Mouse (Mus musculus) forebrain, embryonic 10.5 days (tissue): ENCODE results near the gene Dact3. TPM values are rescaled to one million over a fixed set of nuclear protein-coding genes. Genes with fewer than 3 reads are reported as not detected.

Source experiments
- DNase-seq: peaks from one replicate; pipeline ENCODE4 v3.0.0-alpha.2; 2017; ENCODE audit warnings: low spot score; ENCODE audit errors: extremely low spot score
- H3K27ac ChIP-seq: fragments of 300-500 bp; sonication (generic); 2 replicates; pipeline ENCODE4 v1.5.1; 2016; ENCODE audit warnings: mild to moderate bottlenecking
- H3K27me3 ChIP-seq: fragments of 300-500 bp; sonication (generic); 2 replicates; pipeline ENCODE4 v1.6.1; 2016; ENCODE audit warnings: mild to moderate bottlenecking; ENCODE audit not compliant: poor library complexity, severe bottlenecking
- H3K36me3 ChIP-seq: fragments of 300-500 bp; sonication (generic); replicated peaks from 2 replicates; pipeline ENCODE4 v1.6.1; 2016; ENCODE audit warnings: mild to moderate bottlenecking, moderate library complexity
- H3K4me1 ChIP-seq: fragments of 300-500 bp; sonication (generic); 2 replicates; pipeline ENCODE4 v1.6.1; 2016
- H3K4me3 ChIP-seq: fragments of 300-500 bp; sonication (generic); 2 replicates; pipeline ENCODE4 v1.5.1; 2016; ENCODE audit warnings: mild to moderate bottlenecking, moderate library complexity
- H3K9me3 ChIP-seq: fragments of 300-500 bp; sonication (generic); 2 replicates; pipeline ENCODE4 v1.6.1; 2016; ENCODE audit warnings: mild to moderate bottlenecking, moderate library complexity
- WGBS: fragments of 180-500 bp; shearing (Covaris S2); methylation state at CpG from one replicate; pipeline ENCODE4 v1.1.7; 2016; 5-methylcytosine and 5-hydroxymethylcytosine counted together
- polyA plus RNA-seq: library from polyadenylated mRNA; unstranded; fragments of >200 nt; fragmentation: Nextera tagmentation; extraction: Ambion mirVana; gene quantifications from 2 replicates; pipeline ENCODE4 v1.2.1, GENCODE M21; 2016

Dact3 gene
- polyA plus RNA-seq, 1 experiment from 2014 or later, result 1.9 TPM

DNA sequence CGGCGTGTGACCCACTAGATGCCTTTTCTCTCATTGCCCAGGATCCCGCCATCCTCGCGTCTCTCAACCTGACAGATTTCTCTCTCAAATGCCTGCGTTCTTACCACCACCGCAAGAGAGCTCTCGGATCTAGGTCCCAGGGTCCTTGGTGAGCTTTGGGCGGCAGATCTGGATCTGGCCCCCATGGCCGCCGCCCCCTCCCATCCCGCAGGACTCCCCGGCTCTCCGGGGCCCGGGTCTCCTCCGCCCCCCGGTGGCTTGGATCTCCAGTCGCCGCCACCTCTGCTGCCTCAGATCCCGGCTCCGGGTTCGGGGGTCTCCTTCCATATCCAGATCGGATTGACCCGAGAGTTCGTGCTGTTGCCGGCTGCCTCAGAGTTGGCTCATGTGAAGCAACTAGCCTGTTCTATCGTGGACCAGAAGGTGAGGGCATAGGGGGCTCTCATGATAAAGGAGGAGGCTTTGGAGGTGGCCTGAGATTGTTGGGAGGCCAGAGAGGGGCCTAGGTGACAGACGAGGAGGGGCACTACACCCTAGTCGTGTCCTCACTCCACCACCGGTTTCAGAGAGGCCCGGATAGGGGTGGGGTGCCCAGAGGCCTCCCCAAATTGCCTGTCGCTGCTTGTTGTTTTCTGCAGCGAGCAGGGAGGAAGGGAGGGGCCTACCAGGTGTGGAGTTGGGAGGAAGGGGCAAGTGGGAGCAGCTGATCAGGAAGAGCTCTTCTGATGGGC lies 31.5 kb upstream of the Dact3 start:
- H3K4me1 ChIP-seq, result peaks cover 48% of the 10 kb centered on the region
- H3K9me3 ChIP-seq, result no peaks in the 10 kb centered on the region
- peaks cover 48% of the 10 kb centered on the region for H3K36me3 ChIP-seq
- peaks cover 13% of the 10 kb centered on the region; the same call in 1 of the 2 replicates for H3K27me3 ChIP-seq
- peak overlapping the region; percentile 84 for H3K27ac ChIP-seq
- peak; percentile 31 for DNase-seq
- 3% methylated on average over 33 of the region's 33 CpGs for WGBS
- H3K4me3 ChIP-seq, result peak overlapping the region; percentile 66

- H3K9me3 ChIP-seq, result no peaks in the 10 kb centered on the region
- 73% methylated on average over 3 of the region's 3 CpGs for WGBS
- peaks cover 48% of the 10 kb centered on the region for H3K36me3 ChIP-seq
- H3K4me3 ChIP-seq, result peak overlapping the region; percentile 66
- peaks cover 13% of the 10 kb centered on the region; the same call in 1 of the 2 replicates for H3K27me3 ChIP-seq
- peak overlapping the region; percentile 61; the same call in 1 of the 2 replicates for H3K27ac ChIP-seq
- peaks cover 52% of the 10 kb centered on the region for H3K4me1 ChIP-seq
- no peak for DNase-seq
These were observed 30.4 kb upstream of the Dact3 start for GRCm38 (mm10) chr7:16844696-16845071.

- no peak for DNase-seq
- H3K36me3 ChIP-seq, result peaks cover 48% of the 10 kb centered on the region
- WGBS, result 35% methylated on average over 14 of the region's 14 CpGs
- peak overlapping the region; percentile 61 for H3K27ac ChIP-seq
- H3K4me1 ChIP-seq, result peaks cover 52% of the 10 kb centered on the region
- H3K9me3 ChIP-seq, result no peaks in the 10 kb centered on the region
- peak overlapping the region; percentile 66 for H3K4me3 ChIP-seq
- H3K27me3 ChIP-seq, result peaks cover 13% of the 10 kb centered on the region; the same call in 1 of the 2 replicates
These were observed 29.9 kb upstream of the Dact3 start for GRCm38 (mm10) chr7:16845072-16845819.

GRCm38 (mm10) chr7:16845820-16846167 lies 29.3 kb upstream of the Dact3 start:
- peaks cover 48% of the 10 kb centered on the region for H3K36me3 ChIP-seq
- peak overlapping the region; percentile 66 for H3K4me3 ChIP-seq
- peak overlapping the region; percentile 61; the same call in 1 of the 2 replicates for H3K27ac ChIP-seq
- no peaks in the 10 kb centered on the region for H3K9me3 ChIP-seq
- no peak for DNase-seq
- H3K4me1 ChIP-seq, result peaks cover 52% of the 10 kb centered on the region
- peaks cover 13% of the 10 kb centered on the region; the same call in 1 of the 2 replicates for H3K27me3 ChIP-seq
- 28% methylated on average over 10 of the region's 10 CpGs for WGBS

DNA sequence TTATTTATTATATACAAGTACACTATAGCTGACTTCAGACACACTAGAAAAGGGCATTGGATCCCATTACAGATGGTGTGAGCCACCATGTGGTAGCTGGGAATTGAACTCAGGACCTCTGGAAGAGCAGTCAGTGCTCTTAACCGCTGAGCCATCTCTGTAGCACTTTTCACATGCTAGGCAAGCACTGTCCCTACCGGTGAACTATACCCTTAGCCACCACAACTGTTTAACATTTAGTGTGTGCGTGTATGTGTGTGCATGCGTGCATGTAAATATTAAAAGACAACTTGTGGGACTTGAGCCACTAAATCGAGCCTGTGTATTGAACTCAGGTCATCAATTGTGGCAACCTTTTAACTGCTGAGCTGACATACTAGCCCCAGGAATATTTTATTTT lies 28.3 kb upstream of the Dact3 start:
- DNase-seq, result no peak
- no peak overlapping the region for H3K27ac ChIP-seq
- no peaks in the 10 kb centered on the region for H3K9me3 ChIP-seq
- 95% methylated on average over 5 of the region's 5 CpGs for WGBS
- H3K36me3 ChIP-seq, result peaks cover 46% of the 10 kb centered on the region
- peaks cover 13% of the 10 kb centered on the region; the same call in 1 of the 2 replicates for H3K27me3 ChIP-seq
- H3K4me1 ChIP-seq, result peaks cover 45% of the 10 kb centered on the region
- no peak overlapping the region for H3K4me3 ChIP-seq

DNA sequence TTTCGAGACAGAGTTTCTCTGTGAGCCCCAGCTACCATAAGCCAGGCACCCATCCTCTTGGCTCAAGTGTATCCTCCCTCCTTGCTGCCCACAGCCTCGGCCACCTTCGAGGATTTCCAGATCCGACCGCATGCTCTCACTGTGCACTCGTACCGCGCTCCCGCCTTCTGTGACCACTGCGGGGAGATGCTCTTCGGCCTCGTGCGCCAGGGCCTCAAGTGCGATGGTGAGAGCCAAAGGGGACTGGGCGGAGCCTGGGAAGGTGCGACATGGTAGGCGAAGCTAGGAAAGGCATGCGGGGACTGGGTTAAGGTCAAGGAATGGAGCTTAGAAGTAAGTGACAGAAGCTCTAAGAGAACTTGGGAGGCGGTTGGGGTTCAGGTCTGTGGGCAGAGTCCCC lies 27.6 kb upstream of the Dact3 start:
- Histone ChIP-seq H3K4me3 (no peak overlapping the region), H3K27me3 (peaks cover 13% of the 10 kb centered on the region; the same call in 1 of the 2 replicates), H3K36me3 (peaks cover 47% of the 10 kb centered on the region), H3K27ac (no peak overlapping the region), H3K4me1 (peaks cover 38% of the 10 kb centered on the region), H3K9me3 (no peaks in the 10 kb centered on the region)
- DNase-seq, result no peak
- WGBS, result 87% methylated on average over 19 of the region's 19 CpGs

GRCm38 (mm10) chr7:16848579-16848978 lies 26.5 kb upstream of the Dact3 start:
- Histone ChIP-seq H3K27me3 (peaks cover 13% of the 10 kb centered on the region; the same call in 1 of the 2 replicates), H3K36me3 (peaks cover 55% of the 10 kb centered on the region), H3K4me1 (peaks cover 30% of the 10 kb centered on the region), H3K9me3 (no peaks in the 10 kb centered on the region), H3K4me3 (no peak overlapping the region), H3K27ac (no peak overlapping the region)
- DNase-seq, result peak; percentile 57
- WGBS, result 11% methylated on average over 17 of the region's 17 CpGs

DNA sequence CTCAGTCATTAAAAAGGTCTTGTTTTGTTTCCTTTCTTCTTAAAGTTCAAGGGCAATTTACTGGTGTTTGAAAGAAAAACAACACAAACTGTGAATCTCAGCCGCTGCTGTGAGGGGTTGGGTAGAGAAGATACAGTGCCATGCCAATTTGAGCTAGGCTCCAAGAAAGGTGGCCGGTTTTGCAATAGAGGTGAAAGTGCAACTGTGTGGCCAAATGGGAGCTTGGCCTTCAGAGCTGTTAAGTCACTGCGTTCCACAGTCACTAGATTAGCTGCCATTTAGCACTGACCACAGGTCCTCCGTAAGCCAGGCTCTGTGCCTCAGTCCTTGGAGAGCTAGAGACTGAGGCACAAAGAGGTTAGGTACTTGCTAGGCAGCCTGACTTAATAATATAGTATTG lies 23.5 kb upstream of the Dact3 start:
- 94% methylated on average over 4 of the region's 4 CpGs for WGBS
- no peak overlapping the region for H3K27ac ChIP-seq
- H3K9me3 ChIP-seq, result no peaks in the 10 kb centered on the region
- H3K36me3 ChIP-seq, result peaks cover 79% of the 10 kb centered on the region
- no peaks in the 10 kb centered on the region for H3K27me3 ChIP-seq
- peaks cover 6% of the 10 kb centered on the region; the same call in 1 of the 2 replicates for H3K4me1 ChIP-seq
- no peak overlapping the region for H3K4me3 ChIP-seq
- DNase-seq, result no peak

DNA sequence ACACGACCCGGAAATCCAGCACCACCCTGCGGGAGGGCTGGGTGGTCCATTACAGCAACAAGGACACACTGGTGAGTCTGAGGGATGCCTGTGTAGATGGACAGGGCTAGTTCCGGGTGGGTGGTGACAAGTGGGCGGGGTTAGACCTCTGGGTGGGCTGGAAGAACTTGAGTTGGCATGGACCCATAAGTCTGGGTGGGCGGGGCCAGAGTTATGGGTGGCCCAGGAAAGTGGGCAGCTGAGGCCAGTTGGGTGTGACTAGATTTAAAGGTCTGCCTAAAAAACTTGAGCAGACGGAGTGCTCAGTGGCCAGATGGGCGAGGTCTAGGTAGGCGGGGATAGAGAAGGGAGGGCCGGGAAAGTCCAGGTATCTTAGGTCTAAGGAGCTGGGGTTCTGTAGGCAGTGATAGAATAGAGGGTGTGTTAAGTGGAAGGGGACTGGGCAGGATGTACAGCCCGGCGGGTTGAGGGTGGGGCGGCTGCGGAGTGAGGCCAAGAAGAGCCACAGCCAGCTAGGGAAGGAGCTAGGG lies 21.8 kb upstream of the Dact3 start:
- no peak overlapping the region for H3K27ac ChIP-seq
- WGBS, result 88% methylated on average over 14 of the region's 14 CpGs
- no peaks in the 10 kb centered on the region for H3K27me3 ChIP-seq
- H3K4me1 ChIP-seq, result peaks cover 6% of the 10 kb centered on the region; the same call in 1 of the 2 replicates
- DNase-seq, result no peak
- H3K36me3 ChIP-seq, result peaks cover 93% of the 10 kb centered on the region
- H3K4me3 ChIP-seq, result no peak overlapping the region
- H3K9me3 ChIP-seq, result no peaks in the 10 kb centered on the region

DNA sequence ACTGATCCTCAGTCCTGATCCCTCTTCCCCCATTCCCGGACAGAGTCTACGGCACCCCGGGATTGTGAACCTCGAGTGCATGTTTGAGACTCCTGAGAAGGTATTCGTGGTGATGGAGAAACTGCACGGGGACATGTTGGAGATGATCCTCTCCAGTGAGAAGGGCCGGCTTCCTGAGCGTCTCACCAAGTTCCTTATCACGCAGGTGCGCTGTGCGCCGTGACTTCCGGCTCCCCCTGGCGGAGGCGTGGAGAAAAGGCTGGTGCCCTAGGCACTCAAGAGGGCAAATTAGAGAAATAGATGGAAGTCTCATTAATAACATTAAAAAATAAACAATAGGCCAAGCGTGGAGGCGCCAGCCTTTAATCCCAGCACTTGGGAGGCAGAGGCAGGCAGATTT lies 16.8 kb upstream of the Dact3 start:
- H3K36me3 ChIP-seq, result peaks cover 77% of the 10 kb centered on the region
- 20% methylated on average over 17 of the region's 17 CpGs for WGBS

GRCm38 (mm10) chr7:16859902-16860651 lies 15.0 kb upstream of the Dact3 start:
- 40% methylated on average over 5 of the region's 5 CpGs for WGBS
- Histone ChIP-seq H3K27ac (no peak overlapping the region), H3K4me3 (no peak overlapping the region), H3K4me1 (no peaks in the 10 kb centered on the region), H3K36me3 (peaks cover 77% of the 10 kb centered on the region), H3K9me3 (no peaks in the 10 kb centered on the region; the same call in 1 of the 2 replicates), H3K27me3 (no peaks in the 10 kb centered on the region)
- peak; percentile 50 for DNase-seq

More for the DNA sequence above, 16.8 kb upstream of the Dact3 start:
- Histone ChIP-seq H3K4me1 (no peaks in the 10 kb centered on the region), H3K4me3 (no peak overlapping the region), H3K27ac (no peak overlapping the region), H3K27me3 (no peaks in the 10 kb centered on the region), H3K9me3 (no peaks in the 10 kb centered on the region)
- DNase-seq, result peak; percentile 46

GRCm38 (mm10) chr7:16867488-16867887 lies 7.6 kb upstream of the Dact3 start:
- Histone ChIP-seq H3K36me3 (peaks cover 66% of the 10 kb centered on the region), H3K4me1 (peaks cover 11% of the 10 kb centered on the region), H3K27ac (no peak overlapping the region), H3K27me3 (no peaks in the 10 kb centered on the region), H3K9me3 (no peaks in the 10 kb centered on the region; the same call in 1 of the 2 replicates), H3K4me3 (no peak overlapping the region)
- 84% methylated on average over 3 of the region's 3 CpGs for WGBS
- no peak for DNase-seq
